Mouse (Mus musculus) hindbrain, embryonic 11.5 days (tissue): ENCODE results near the gene Ica1. TPM values are rescaled to one million over a fixed set of nuclear protein-coding genes. Genes with fewer than 3 reads are reported as not detected.

Experiments
- ATAC-seq: fragments of 200-750 bp; cut with Nextera tagmentation; 2 replicates; pipeline ENCODE4 v1.8.0; 2017; ENCODE audit warnings: mild to moderate bottlenecking, moderate TSS enrichment, moderate library complexity; ENCODE audit not compliant: low FRiP score
- DNase-seq: peaks from one replicate; pipeline ENCODE4 v3.0.0-alpha.2; 2015; ENCODE audit warnings: low spot score
- H3K27ac ChIP-seq: fragments of 300-500 bp; sonication (generic); 2 replicates; pipeline ENCODE4 v1.5.1; 2014; ENCODE audit warnings: mild to moderate bottlenecking, low read depth, low read length
- H3K27me3 ChIP-seq: fragments of 300-500 bp; sonication (generic); 2 replicates; pipeline ENCODE4 v1.6.1; 2014; ENCODE audit warnings: mild to moderate bottlenecking, low read length, moderate library complexity, mixed read lengths; ENCODE audit not compliant: control insufficient read depth, insufficient read depth
- H3K36me3 ChIP-seq: fragments of 300-500 bp; sonication (generic); 2 replicates; pipeline ENCODE4 v1.6.1; 2014; ENCODE audit warnings: mild to moderate bottlenecking, low read length, moderate library complexity, mixed read lengths; ENCODE audit not compliant: control insufficient read depth, insufficient read depth
- H3K4me1 ChIP-seq: fragments of 300-500 bp; sonication (generic); replicated peaks from 2 replicates; pipeline ENCODE4 v1.6.1; 2014; ENCODE audit warnings: low read length, mixed read lengths; ENCODE audit not compliant: control insufficient read depth, insufficient read depth
- H3K4me2 ChIP-seq: fragments of 300-500 bp; sonication (generic); replicated peaks from 2 replicates; pipeline ENCODE4 v1.6.1; 2014; ENCODE audit warnings: mild to moderate bottlenecking, low read depth, low read length
- H3K4me3 ChIP-seq: fragments of 300-500 bp; sonication (generic); 2 replicates; pipeline ENCODE4 v1.5.1; 2014; ENCODE audit warnings: low read depth, low read length
- H3K9ac ChIP-seq: fragments of 300-500 bp; sonication (generic); 2 replicates; pipeline ENCODE4 v1.6.1; 2014; ENCODE audit warnings: low read depth, low read length
- H3K9me3 ChIP-seq: fragments of 300-500 bp; sonication (generic); 2 replicates; pipeline ENCODE4 v1.6.1; 2016; ENCODE audit warnings: low read length; ENCODE audit not compliant: control insufficient read depth
- WGBS: fragments of 180-500 bp; shearing (Covaris S2); extraction: QIAGEN DNeasy Blood & Tissue Kit; methylation state at CpG from one replicate; pipeline ENCODE4 v1.1.7; 2014; 5-methylcytosine and 5-hydroxymethylcytosine counted together
- polyA plus RNA-seq: library from polyadenylated mRNA; unstranded; fragments of >200 nt; fragmentation: Nextera tagmentation; extraction: Ambion mirVana; gene quantifications from 2 replicates; pipeline ENCODE4 v1.2.1, GENCODE M21; 2014

Gene Ica1
- polyA plus RNA-seq, 1 experiment from 2014 or later, result 23.3 TPM

GRCm38 (mm10) chr6:8686678-8687580 is 91.4 kb downstream of the Ica1 start:
- WGBS, result 88% methylated on average over 14 of the region's 14 CpGs
- Histone ChIP-seq H3K27me3 (no peaks in the 10 kb centered on the region), H3K9me3 (no peaks in the 10 kb centered on the region), H3K4me2 (no peak overlapping the region), H3K4me1 (no peaks in the 10 kb centered on the region), H3K4me3 (no peak overlapping the region), H3K9ac (no peak overlapping the region), H3K27ac (no peak overlapping the region), H3K36me3 (no peaks in the 10 kb centered on the region)
- ATAC-seq (no peak), DNase-seq (no peak)

- Histone ChIP-seq H3K36me3 (no peaks in the 10 kb centered on the region), H3K9me3 (no peaks in the 10 kb centered on the region), H3K4me2 (no peak overlapping the region), H3K4me3 (no peak overlapping the region), H3K4me1 (no peaks in the 10 kb centered on the region), H3K27me3 (no peaks in the 10 kb centered on the region), H3K27ac (no peak overlapping the region), H3K9ac (no peak overlapping the region)
- DNase-seq (no peak), ATAC-seq (no peak)
- 95% methylated on average over 10 of the region's 10 CpGs for WGBS
Measured at GRCm38 (mm10) chr6:8683379-8683778, 94.9 kb downstream of the Ica1 start.

- no peak overlapping the region for H3K27ac ChIP-seq
- DNase-seq (no peak), ATAC-seq (no peak)
- no peak overlapping the region for H3K9ac ChIP-seq
- no peaks in the 10 kb centered on the region for H3K4me1 ChIP-seq
- H3K27me3 ChIP-seq, result no peaks in the 10 kb centered on the region
- H3K36me3 ChIP-seq, result no peaks in the 10 kb centered on the region
- 93% methylated on average over 8 of the region's 8 CpGs for WGBS
- H3K9me3 ChIP-seq, result no peaks in the 10 kb centered on the region
- no peak overlapping the region for H3K4me3 ChIP-seq
- H3K4me2 ChIP-seq, result no peak overlapping the region
Measured at GRCm38 (mm10) chr6:8680931-8681330, 97.4 kb downstream of the Ica1 start.

- Histone ChIP-seq H3K4me3 (no peak overlapping the region), H3K36me3 (no peaks in the 10 kb centered on the region), H3K9ac (no peak overlapping the region), H3K27me3 (no peaks in the 10 kb centered on the region), H3K27ac (no peak overlapping the region), H3K4me2 (no peak overlapping the region), H3K4me1 (no peaks in the 10 kb centered on the region), H3K9me3 (no peaks in the 10 kb centered on the region)
- WGBS, result 89% methylated on average over 4 of the region's 4 CpGs
- DNase-seq, result no peak
- no peak for ATAC-seq
Measured at GRCm38 (mm10) chr6:8673013-8673412, 105.3 kb downstream of the Ica1 start.

GRCm38 (mm10) chr6:8669343-8669742 is 108.9 kb downstream of the Ica1 start:
- Histone ChIP-seq H3K27me3 (no peaks in the 10 kb centered on the region), H3K9me3 (no peaks in the 10 kb centered on the region), H3K36me3 (no peaks in the 10 kb centered on the region), H3K9ac (no peak overlapping the region), H3K4me1 (no peaks in the 10 kb centered on the region), H3K4me3 (no peak overlapping the region), H3K27ac (no peak overlapping the region), H3K4me2 (no peak overlapping the region)
- ATAC-seq, result no peak
- DNase-seq, result no peak
- WGBS, result 72% methylated on average over 4 of the region's 4 CpGs

GRCm38 (mm10) chr6:8668013-8668811 is 110.1 kb downstream of the Ica1 start:
- no peak for DNase-seq
- 68% methylated on average over 6 of the region's 6 CpGs for WGBS

GRCm38 (mm10) chr6:8665786-8666185 is 112.5 kb downstream of the Ica1 start:
- WGBS, result 92% methylated on average over 5 of the region's 5 CpGs
- H3K27ac ChIP-seq, result no peak overlapping the region
- H3K9ac ChIP-seq, result no peak overlapping the region
- H3K36me3 ChIP-seq, result no peaks in the 10 kb centered on the region
- H3K9me3 ChIP-seq, result no peaks in the 10 kb centered on the region
- no peak overlapping the region for H3K4me3 ChIP-seq
- H3K4me1 ChIP-seq, result no peaks in the 10 kb centered on the region; the same call in 1 of the 2 replicates
- DNase-seq, result no peak
- no peaks in the 10 kb centered on the region for H3K27me3 ChIP-seq
- no peak for ATAC-seq
- H3K4me2 ChIP-seq, result no peak overlapping the region

More at GRCm38 (mm10) chr6:8668013-8668811, 110.1 kb downstream of the Ica1 start:
- no peaks in the 10 kb centered on the region for H3K4me1 ChIP-seq
- no peak for ATAC-seq
- no peak overlapping the region for H3K4me2 ChIP-seq
- H3K9me3 ChIP-seq, result no peaks in the 10 kb centered on the region
- H3K27me3 ChIP-seq, result no peaks in the 10 kb centered on the region
- H3K4me3 ChIP-seq, result no peak overlapping the region
- H3K36me3 ChIP-seq, result no peaks in the 10 kb centered on the region
- H3K27ac ChIP-seq, result no peak overlapping the region
- H3K9ac ChIP-seq, result no peak overlapping the region

- 90% methylated on average over 5 of the region's 5 CpGs for WGBS
- no peak for DNase-seq
- no peak overlapping the region for H3K9ac ChIP-seq
Measured at GRCm38 (mm10) chr6:8664956-8665355, 113.3 kb downstream of the Ica1 start.

More at GRCm38 (mm10) chr6:8664956-8665355, 113.3 kb downstream of the Ica1 start:
- H3K27me3 ChIP-seq, result no peaks in the 10 kb centered on the region
- no peaks in the 10 kb centered on the region; the same call in 1 of the 2 replicates for H3K4me1 ChIP-seq
- H3K36me3 ChIP-seq, result no peaks in the 10 kb centered on the region
- no peak overlapping the region for H3K27ac ChIP-seq
- H3K4me3 ChIP-seq, result no peak overlapping the region
- no peak overlapping the region for H3K4me2 ChIP-seq
- ATAC-seq, result no peak
- H3K9me3 ChIP-seq, result no peaks in the 10 kb centered on the region
